Mouse (Mus musculus) left cerebral cortex, postnatal 4 days (tissue): ENCODE data around the gene Acd. TPM values are rescaled to one million over a fixed set of nuclear protein-coding genes. Genes with fewer than 3 reads are reported as not detected.

Source experiments
- DNase-seq: peaks from one replicate; pipeline ENCODE4 v3.0.0-alpha.2; 2022
- intact Hi-C: fragments of 180-260 bp; cut with DNase I; formaldehyde crosslinking; loops from one replicate; pipeline ENCODE4 v1.15.1; 2025
- total RNA-seq, 2 experiments: library from RNA; stranded (reverse); gene quantifications; 2 replicates each; pipeline ENCODE4 v1.2.3; 2021

Acd gene
- total RNA-seq, 2 experiments from 2014 or later, result 55.9 to 58.9 TPM

- intact Hi-C loops, result no loop called here
- DNase-seq, result no peak
Measured at GRCm38 (mm10) chr8:105702731-105703415, 2.0 kb upstream of the Acd start.

DNA sequence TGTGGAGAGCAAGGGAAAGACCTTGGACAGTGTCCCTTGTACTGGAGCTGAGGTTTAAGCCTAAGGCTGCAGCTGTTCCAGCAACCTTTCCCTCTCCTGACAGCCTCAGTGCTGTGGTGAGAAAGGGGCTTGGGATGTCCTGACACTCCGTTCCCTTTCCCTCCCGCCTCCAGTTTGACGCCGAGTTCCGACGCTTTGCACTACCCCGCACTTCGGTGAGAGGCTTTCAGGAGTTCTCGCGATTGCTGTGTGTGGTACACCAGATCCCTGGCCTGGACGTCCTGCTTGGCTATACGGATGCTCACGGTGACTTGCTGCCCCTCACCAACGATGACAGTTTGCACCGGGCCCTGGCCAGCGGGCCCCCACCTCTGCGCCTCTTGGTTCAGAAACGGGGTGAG, 1.1 kb upstream of the Acd start:
- intact Hi-C loops, result no loop called here
- no peak for DNase-seq

DNA sequence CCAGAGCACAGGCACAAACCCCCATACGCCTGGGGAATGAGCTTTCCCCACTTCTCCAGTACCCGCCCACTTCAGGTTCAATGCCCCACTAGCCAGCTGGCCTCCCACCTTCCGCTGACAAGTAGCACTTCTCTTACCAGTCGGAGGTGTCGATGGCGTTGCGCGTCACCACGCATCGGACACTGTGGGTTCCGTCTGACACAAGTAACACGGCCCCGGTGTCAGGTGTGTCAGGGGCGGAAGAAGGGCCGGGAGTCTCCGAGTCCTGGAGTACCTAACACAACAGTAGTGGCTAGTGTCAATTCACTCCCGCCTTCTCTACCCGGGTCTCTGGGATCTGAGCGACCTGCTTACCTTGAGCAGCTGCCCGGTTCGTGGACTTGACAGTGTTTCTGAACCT, 336 bp downstream of the Acd start:
- peak; percentile 50 for DNase-seq
- intact Hi-C loops, result no loop called here

GRCm38 (mm10) chr8:105699488-105700215, 1.2 kb downstream of the Acd start:
- no peak for DNase-seq
- intact Hi-C loops, result no loop called here

- DNase-seq, result peak; percentile 51
- intact Hi-C loops, result no loop called here
Measured at GRCm38 (mm10) chr8:105698734-105699133, 2.2 kb downstream of the Acd start.

GRCm38 (mm10) chr8:105697196-105697780, 3.6 kb downstream of the Acd start:
- DNase-seq, result no peak
- intact Hi-C loops, result no loop called here

- DNase-seq, result no peak
- intact Hi-C loops, result no loop called here
Measured at GRCm38 (mm10) chr8:105695080-105695780, 5.7 kb downstream of the Acd start.

DNA sequence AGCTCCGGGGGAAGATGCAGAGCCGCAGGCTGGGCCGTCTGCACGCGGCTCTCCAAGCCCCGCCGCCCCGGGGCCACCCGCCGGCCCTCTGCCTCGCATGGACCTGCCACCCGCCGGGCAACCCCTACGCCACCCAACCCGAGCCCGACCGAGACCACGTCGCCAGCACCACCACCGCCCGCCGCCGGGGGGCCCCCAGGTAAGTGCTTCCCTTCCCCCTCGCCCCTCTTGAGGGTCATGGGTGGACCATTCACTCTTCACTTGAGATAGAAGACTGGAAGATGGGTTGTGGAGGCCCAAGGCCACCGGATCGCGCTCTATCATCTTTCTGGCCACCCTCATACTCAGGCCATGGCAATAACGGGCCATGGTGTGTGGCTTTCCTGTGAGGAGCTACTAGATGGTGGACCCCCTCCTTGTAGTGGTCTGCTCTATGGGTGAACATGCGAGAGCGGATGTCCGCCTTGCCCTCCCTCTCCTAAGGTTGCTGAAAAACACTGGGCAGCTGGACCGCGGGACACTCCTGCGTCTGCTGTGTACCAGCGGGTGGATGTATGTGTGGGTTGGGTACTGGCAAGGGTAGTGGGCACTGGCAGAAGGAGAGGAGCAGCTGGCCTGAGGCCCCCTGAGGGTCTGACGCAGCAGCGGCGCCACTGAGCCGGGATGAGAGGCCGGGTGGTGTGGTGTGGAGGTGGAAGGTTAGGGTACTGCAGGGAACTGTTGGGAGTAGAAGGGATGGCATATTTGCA, 6.7 kb downstream of the Acd start:
- intact Hi-C loops, result no loop called here
- DNase-seq, result peak; percentile 89

GRCm38 (mm10) chr8:105693648-105694047, 7.3 kb downstream of the Acd start:
- DNase-seq, result peak; percentile 89
- intact Hi-C loops, result no loop called here

DNA sequence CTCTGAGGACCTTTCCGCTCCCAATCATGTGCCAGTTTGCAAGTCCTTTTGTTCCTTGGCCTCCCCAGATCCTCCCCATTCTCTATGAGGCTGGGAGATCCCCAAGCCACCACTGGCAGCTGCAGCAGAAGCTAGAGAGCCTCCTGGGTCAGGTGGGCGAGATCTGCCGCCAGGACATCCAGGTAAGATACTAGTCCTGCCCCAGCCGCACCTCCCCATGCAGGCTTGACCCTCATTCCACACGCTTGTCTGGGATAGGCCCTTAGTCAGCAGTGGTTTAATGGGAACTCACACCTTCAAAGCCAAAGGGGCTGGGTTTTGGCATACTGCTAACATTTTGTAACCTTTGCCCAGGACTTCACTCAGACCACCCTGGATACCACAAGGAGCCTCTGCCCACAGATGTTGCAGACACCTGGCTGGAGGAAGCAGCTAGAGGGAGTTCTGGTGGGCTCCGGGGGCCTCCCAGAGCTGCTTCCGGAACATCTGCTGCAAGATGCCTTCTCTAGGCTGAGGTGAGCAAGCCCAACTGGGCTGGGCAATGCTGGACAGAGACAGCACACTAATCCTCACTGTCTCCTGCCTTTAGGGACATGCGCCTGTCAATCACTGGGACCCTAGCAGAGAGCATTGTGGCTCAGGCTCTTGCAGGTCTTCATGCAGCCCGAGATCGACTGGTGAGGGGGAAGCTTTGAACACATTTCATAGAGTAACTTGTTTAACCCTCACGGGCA, 8.3 kb downstream of the Acd start:
- intact Hi-C loops, result no loop called here

GRCm38 (mm10) chr8:105690978-105691377, 9.9 kb downstream of the Acd start:
- intact Hi-C loops, result no loop called here
- DNase-seq, result no peak

More for the DNA sequence above, 8.3 kb downstream of the Acd start:
- no peak for DNase-seq

GRCm38 (mm10) chr8:105689983-105690360, 10.9 kb downstream of the Acd start:
- no peak for DNase-seq
- intact Hi-C loops, result loop anchor here (5.0 kb wide), 1 partner anchor 38 kb away; no protein-coding TSS in a partner anchor

- DNase-seq, result no peak
- intact Hi-C loops, result loop anchor here (5.0 kb wide), 1 partner anchor 37 kb away; no protein-coding TSS in a partner anchor
Measured at GRCm38 (mm10) chr8:105689256-105689982, 11.5 kb downstream of the Acd start.

GRCm38 (mm10) chr8:105688242-105688752, 12.6 kb downstream of the Acd start:
- no peak for DNase-seq
- intact Hi-C loops, result loop anchor here (5.0 kb wide), 1 partner anchor 36 kb away; no protein-coding TSS in a partner anchor

GRCm38 (mm10) chr8:105687512-105687911, 13.4 kb downstream of the Acd start:
- DNase-seq, result no peak
- intact Hi-C loops, result loop anchor here (5.0 kb wide), 1 partner anchor 35 kb away; no protein-coding TSS in a partner anchor

DNA sequence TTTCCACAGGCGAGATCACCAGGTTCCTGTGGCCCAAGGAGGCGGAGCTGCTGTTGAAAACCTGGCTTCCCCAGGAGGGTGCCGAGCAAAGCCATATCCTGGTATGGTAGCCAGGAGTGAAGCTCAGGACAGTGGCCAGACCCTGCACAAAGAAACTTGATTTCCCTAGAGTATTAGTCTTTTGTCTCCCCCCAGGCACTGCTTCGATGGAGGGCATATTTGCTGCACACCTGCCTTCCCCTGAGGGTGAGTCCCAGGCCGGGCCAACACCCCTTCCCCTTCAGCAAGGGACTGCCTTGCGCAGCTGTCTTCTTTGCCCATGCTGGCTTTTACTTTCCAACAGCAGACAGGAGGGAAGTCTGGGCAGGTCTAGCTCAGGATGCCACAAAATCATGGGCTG, 14.4 kb downstream of the Acd start:
- intact Hi-C loops, result loop anchor here (5.0 kb wide), 1 partner anchor 34 kb away; no protein-coding TSS in a partner anchor
- no peak for DNase-seq

GRCm38 (mm10) chr8:105685796-105686308, 15.1 kb downstream of the Acd start, which contains the start of gene Carmil2:
Gene Carmil2, plus strand, starts transcription at chr8:105686274.
- intact Hi-C loops, result loop anchor here (5.0 kb wide), 1 partner anchor 34 kb away; no protein-coding TSS in a partner anchor
- peak; percentile 62 for DNase-seq

- no peak for DNase-seq
- intact Hi-C loops, result loop anchor here (5.0 kb wide), 1 partner anchor 33 kb away; no protein-coding TSS in a partner anchor
Measured at GRCm38 (mm10) chr8:105685325-105685724, 15.6 kb downstream of the Acd start.
